Mouse (Mus musculus): Measurements from ENCODE around the gene Tnf.

The Tnf gene

DNA sequence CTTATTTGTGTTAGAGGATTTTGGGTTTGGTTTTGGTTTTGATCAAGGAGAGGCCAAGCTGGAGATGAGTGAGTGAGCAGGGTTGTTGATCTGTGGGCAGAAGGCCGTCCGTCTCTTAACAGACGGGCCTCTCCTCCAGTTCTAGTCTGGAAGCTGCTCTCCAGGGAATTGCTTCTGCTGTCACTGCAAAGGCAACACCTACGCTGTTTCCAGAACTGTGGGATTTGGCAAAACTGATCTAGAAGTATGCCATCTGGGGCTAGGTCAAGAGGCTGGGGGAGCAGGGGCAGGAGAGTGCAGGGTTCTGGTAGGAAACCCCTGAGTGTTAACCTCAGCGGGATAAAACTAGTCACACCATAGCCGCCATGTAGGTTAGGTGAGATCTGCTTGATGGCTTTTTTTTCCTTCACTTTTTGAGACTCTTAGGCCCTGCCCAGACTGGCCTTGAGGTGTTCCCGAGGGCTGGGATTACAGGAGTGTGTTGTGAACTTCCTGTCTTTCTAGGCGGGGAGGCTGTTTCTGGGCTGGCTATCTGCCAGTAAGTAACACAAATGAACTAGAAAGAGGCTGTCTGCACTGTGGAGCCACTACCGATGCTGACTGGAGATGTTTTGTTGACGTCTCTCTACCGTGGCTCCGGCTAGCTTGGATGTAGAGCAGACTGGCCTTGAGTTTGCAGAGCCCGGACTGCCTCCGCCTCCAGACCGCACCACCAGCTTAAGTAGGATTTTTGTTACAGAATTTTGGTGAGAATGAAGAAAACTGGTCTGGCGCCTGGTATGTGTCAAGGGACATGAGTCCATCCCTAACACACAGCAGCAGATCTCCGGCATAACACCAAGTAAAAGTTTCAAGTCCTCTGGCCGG lies 31.5 kb upstream of the Tnf start, which contains the start of gene Atp6v1g2:
TSS of gene Atp6v1g2 (plus strand) at position 547 of the 867 bp plus-strand sequence.
- DNase-seq (ENCODE audit: low spot score), result no peak

- DNase-seq (ENCODE audit: low spot score), result peak; percentile 72
These were observed 30.9 kb upstream of the Tnf start for GRCm38 (mm10) chr17:35232659-35233058.

DNA sequence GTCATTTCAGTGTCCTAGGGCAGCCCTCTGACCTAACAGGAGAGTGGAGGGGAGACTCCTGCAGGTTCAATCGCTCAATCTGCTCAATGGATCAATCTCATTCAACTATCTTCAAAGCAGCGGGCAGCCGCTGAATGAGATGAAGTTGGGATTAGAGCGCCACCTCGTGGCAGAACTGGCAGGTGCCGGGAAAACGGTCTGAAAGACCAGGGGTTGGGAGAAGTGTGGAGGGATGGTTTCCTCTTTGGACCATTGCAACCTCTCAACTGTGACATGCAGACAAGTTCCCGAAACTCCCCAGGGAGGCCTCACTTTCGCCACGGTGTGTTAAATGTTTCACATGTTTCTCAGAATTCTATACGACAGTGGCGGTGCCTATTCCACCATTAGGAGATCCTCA lies 30.2 kb upstream of the Tnf start:
- peak; percentile 81 for DNase-seq (ENCODE audit: low spot score)

DNA sequence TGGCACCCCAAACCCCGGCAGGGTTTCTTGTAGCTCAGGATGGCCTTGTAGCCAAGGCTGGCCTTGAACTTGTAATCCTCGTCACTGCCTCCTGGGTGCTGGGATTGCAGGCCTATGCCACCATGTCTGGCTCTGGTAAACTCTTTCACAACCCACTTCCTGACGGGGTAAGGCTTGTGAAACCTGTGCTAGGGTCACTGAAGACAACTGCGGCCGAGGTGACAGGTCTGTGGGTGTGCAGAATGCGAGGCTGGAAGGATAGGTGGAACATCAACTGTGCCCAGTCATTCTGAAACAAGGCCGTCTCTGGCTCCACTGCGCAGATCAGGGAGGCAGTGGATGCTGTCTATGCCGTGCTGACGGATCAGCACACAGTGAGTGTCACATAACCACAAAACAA lies 29.2 kb upstream of the Tnf start:
- DNase-seq (ENCODE audit: low spot score), result peak; percentile 43

DNA sequence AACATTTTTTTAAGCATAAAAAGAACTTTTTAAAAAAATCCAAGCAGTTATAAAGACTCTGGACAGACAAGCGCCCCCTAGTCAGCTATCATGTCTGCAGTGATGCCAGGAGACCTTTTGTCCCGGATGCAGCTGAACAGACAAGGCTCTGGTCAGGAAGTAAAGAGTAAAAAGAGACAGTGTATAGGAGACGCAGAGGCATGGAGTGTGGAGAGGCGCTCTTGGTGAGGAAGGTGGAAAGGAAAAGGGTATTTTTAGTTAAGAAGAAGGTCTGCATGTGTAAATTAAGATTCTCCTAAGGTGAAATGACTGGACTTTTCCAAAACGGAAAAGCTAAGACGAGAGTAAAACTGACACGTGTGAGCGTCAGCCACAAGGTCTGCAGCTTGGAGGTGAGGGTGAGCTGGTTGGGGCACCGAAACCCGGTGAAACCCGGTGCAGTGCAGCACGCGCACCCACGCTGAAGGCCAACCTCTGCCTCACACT lies 24.8 kb upstream of the Tnf start:
- DNase-seq (ENCODE audit: low spot score), result peak; percentile 23

DNA sequence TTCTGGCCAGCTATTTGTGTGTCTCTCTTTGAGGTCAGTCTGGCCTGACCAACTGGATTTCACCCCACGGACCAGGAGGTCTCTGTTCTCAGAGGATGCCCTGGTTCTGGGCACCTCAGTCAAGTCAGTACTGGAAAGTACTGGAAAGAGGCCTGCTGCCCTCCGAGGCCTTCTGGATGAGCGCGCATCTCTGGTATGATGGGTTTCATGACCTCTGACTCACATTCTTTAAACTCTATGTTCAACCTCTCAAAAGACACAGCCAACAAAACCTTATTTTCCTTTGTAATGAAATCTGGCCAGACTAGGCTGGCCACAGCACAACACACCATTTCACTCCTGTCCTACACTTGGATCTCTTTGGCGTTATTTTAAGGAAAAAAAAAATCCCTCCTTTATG lies 23.6 kb upstream of the Tnf start:
- no peak for DNase-seq (ENCODE audit: low spot score)

GRCm38 (mm10) chr17:35224641-35225040 lies 22.8 kb upstream of the Tnf start:
- DNase-seq (ENCODE audit: low spot score), result peak; percentile 26

GRCm38 (mm10) chr17:35222299-35222698 lies 20.5 kb upstream of the Tnf start:
- DNase-seq (ENCODE audit: low spot score), result peak; percentile 47

DNA sequence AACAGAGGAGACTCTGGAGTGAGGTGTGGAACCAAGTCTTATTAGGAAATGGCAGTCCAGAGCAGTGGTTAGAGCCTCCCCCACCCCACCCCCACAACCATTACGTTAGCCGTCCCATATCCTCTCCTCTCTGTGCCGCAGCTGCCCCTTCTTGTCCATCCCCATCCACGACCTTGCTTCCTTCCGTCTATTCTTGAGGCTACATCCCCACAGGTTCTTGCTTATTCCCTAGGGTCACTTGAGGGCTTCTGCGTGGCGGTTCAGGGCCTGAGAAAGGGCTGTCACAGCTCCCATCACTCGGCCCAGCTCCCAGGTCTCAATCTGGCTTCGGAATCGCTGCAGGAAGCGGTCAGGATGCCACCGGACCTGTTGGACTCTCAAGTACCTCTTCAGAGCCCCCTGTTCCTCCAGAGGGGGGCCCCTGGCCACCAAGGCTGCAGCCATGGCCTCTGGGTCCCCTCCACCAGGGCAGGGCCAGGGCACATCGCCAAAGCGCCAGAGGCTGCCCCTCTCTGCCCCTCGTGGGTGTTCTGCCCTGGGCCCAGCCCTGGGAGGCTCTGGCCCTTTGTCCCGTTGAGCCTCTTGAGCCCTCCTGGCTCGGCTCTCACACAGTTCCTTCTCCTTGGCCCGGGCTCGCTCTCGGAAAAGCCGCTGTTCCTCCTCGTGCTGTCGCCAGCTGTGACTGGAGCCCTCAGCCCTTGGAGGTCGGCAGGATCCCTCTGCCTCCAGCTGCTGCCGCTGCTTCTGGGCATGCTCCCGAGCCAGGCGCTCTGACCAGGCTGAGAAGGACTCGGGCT lies 18.5 kb upstream of the Tnf start, which contains the start of gene Gm16181:
TSS of gene Gm16181 (plus strand) at position 679 of the 797 bp plus-strand sequence.
- no peak for DNase-seq (ENCODE audit: low spot score)

- peak; percentile 64 for DNase-seq (ENCODE audit: low spot score)
These were observed 17.8 kb upstream of the Tnf start for GRCm38 (mm10) chr17:35219601-35220041.

GRCm38 (mm10) chr17:35218516-35219193 lies 16.8 kb upstream of the Tnf start:
- DNase-seq (ENCODE audit: low spot score), result peak; percentile 62

GRCm38 (mm10) chr17:35213071-35213470 lies 11.3 kb upstream of the Tnf start:
- no peak for DNase-seq (ENCODE audit: low spot score)

GRCm38 (mm10) chr17:35210593-35210992 lies 8.8 kb upstream of the Tnf start:
- no peak for DNase-seq (ENCODE audit: low spot score)

- DNase-seq (ENCODE audit: low spot score), result peak; percentile 85
These were observed 8.2 kb upstream of the Tnf start for GRCm38 (mm10) chr17:35209785-35210535.

- DNase-seq (ENCODE audit: low spot score), result no peak
These were observed 3.6 kb upstream of the Tnf start for GRCm38 (mm10) chr17:35205380-35205769.

GRCm38 (mm10) chr17:35204494-35205379 lies 2.9 kb upstream of the Tnf start, which contains the start of gene Lta:
Gene Lta (minus strand): TSS chr17:35205351.
- peak; percentile 85 for DNase-seq (ENCODE audit: low spot score)

GRCm38 (mm10) chr17:35202442-35202841 lies 635 bp upstream of the Tnf start:
- DNase-seq (ENCODE audit: low spot score), result no peak

GRCm38 (mm10) chr17:35201128-35201527 lies 679 bp downstream of the Tnf start:
- peak; percentile 30 for DNase-seq (ENCODE audit: low spot score)

DNA sequence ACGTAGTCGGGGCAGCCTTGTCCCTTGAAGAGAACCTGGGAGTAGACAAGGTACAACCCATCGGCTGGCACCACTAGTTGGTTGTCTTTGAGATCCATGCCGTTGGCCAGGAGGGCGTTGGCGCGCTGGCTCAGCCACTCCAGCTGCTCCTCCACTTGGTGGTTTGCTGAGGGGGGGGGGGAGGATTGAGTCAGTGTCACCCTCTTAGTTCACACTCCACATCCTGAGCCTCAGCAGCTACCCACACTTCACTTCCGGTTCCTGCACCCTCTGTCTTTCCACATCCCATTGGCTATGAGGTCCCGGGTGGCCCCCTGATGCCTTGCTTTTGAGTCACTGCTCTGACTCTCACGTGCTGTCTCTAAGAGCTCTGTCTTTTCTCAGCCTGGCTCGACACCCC lies 1.4 kb downstream of the Tnf start:
- DNase-seq (ENCODE audit: low spot score), result peak; percentile 95

DNA sequence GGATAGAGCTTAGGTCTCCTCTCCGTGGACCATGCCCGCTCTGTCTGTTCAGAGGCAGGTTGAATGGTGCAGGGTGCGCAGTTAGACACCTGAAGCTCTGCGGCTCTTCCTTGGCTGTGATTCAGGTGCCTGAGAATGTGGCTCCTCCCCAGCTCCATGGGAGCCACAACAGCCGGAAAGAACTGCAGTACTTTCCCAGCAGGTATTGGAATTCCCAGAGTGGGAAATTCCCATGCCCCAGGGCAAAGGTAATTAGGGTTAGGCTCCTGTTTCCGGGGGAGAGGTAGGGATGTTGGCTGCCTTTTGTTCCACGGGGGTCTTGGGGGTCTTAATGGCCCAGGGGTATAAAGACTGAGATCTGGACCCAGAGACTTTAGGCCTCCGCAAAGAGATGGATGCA lies 2.9 kb downstream of the Tnf start:
- DNase-seq (ENCODE audit: low spot score), result no peak
